Mouse (Mus musculus) forebrain, embryonic 11.5 days (tissue): ENCODE results near the gene Skil. TPM values are rescaled to one million over a fixed set of nuclear protein-coding genes. Genes with fewer than 3 reads are reported as not detected.

Experiments
- ATAC-seq: fragments of 200-750 bp; cut with Nextera tagmentation; replicated peaks from 2 replicates; pipeline ENCODE4 v1.8.0; 2017; ENCODE audit warnings: moderate TSS enrichment; ENCODE audit not compliant: low FRiP score
- DNase-seq: peaks from one replicate; pipeline ENCODE4 v3.0.0-alpha.2; 2017; ENCODE audit warnings: low spot score
- H3K27ac ChIP-seq: fragments of 300-500 bp; sonication (generic); 2 replicates; pipeline ENCODE4 v1.5.1; 2014; ENCODE audit warnings: low read depth, low read length
- H3K27me3 ChIP-seq: fragments of 300-500 bp; sonication (generic); 2 replicates; pipeline ENCODE4 v1.6.1; 2014; ENCODE audit warnings: mild to moderate bottlenecking, low read length, mixed read lengths; ENCODE audit not compliant: control insufficient read depth, insufficient read depth
- H3K36me3 ChIP-seq: fragments of 300-500 bp; sonication (generic); 2 replicates; pipeline ENCODE4 v1.6.1; 2014; ENCODE audit warnings: mild to moderate bottlenecking, low read length, moderate library complexity, mixed read lengths; ENCODE audit not compliant: control insufficient read depth, insufficient read depth
- H3K4me1 ChIP-seq: fragments of 300-500 bp; sonication (generic); replicated peaks from 2 replicates; pipeline ENCODE4 v1.6.1; 2014; ENCODE audit warnings: low read length, mixed read lengths; ENCODE audit not compliant: control insufficient read depth, insufficient read depth
- H3K4me2 ChIP-seq: fragments of 300-500 bp; sonication (generic); 2 replicates; pipeline ENCODE4 v1.6.1; 2014; ENCODE audit warnings: low read depth, mild to moderate bottlenecking, low read length, moderate library complexity, mixed read lengths; ENCODE audit not compliant: severe bottlenecking
- H3K4me3 ChIP-seq: fragments of 300-500 bp; sonication (generic); 2 replicates; pipeline ENCODE4 v1.5.1; 2014; ENCODE audit warnings: low read depth, low read length
- H3K9ac ChIP-seq: fragments of 300-500 bp; sonication (generic); 2 replicates; pipeline ENCODE4 v1.6.1; 2014; ENCODE audit warnings: low read length
- H3K9me3 ChIP-seq: fragments of 300-500 bp; sonication (generic); 2 replicates; pipeline ENCODE4 v1.6.1; 2016; ENCODE audit warnings: low read length, mixed read lengths; ENCODE audit not compliant: control insufficient read depth
- WGBS: fragments of 180-500 bp; shearing (Covaris S2); extraction: QIAGEN DNeasy Blood & Tissue Kit; methylation state at CpG from one replicate; pipeline ENCODE4 v1.1.7; 2014; 5-methylcytosine and 5-hydroxymethylcytosine counted together
- polyA plus RNA-seq: library from polyadenylated mRNA; unstranded; fragments of >200 nt; fragmentation: Nextera tagmentation; extraction: Ambion mirVana; gene quantifications from 2 replicates; pipeline ENCODE4 v1.2.1, GENCODE M21; 2014

The Skil gene
- polyA plus RNA-seq, 1 experiment from 2014 or later, result 33.5 TPM

GRCm38 (mm10) chr3:31145641-31146290 lies 50.9 kb downstream of the Skil start:
- Histone ChIP-seq H3K9ac (no peak overlapping the region), H3K27me3 (peaks cover 8% of the 10 kb centered on the region), H3K4me1 (peaks cover 2% of the 10 kb centered on the region; the same call in 1 of the 2 replicates), H3K36me3 (no peaks in the 10 kb centered on the region), H3K9me3 (no peaks in the 10 kb centered on the region), H3K4me2 (peak overlapping the region; percentile 5; the same call in 1 of the 2 replicates), H3K27ac (no peak overlapping the region), H3K4me3 (no peak overlapping the region)
- WGBS, result 14% methylated on average over 14 of the region's 14 CpGs
- peak; percentile 82 for DNase-seq
- ATAC-seq, result peak; percentile 77

GRCm38 (mm10) chr3:31148595-31148994 lies 53.7 kb downstream of the Skil start:
- Histone ChIP-seq H3K36me3 (no peaks in the 10 kb centered on the region), H3K27me3 (peaks cover 8% of the 10 kb centered on the region)

GRCm38 (mm10) chr3:31149706-31150105 lies 54.8 kb downstream of the Skil start, which contains the start of gene Cldn11:
Cldn11 (plus strand) TSS chr3:31149920.
- Histone ChIP-seq H3K4me1 (peaks cover 2% of the 10 kb centered on the region; the same call in 1 of the 2 replicates), H3K4me2 (peak within 1 kb of the TSS; percentile 88), H3K27ac (no peak within 1 kb of the TSS), H3K27me3 (peaks cover 8% of the 10 kb centered on the region), H3K9me3 (no peaks in the 10 kb centered on the region), H3K36me3 (no peaks in the 10 kb centered on the region), H3K9ac (peak within 1 kb of the TSS; percentile 43), H3K4me3 (peak within 1 kb of the TSS; percentile 34)
- peak; percentile 93 for ATAC-seq
- DNase-seq, result peak; percentile 83
- WGBS, result under 1% methylated on average over 33 of the region's 33 CpGs

More at GRCm38 (mm10) chr3:31148595-31148994, 53.7 kb downstream of the Skil start:
- no peaks in the 10 kb centered on the region for H3K9me3 ChIP-seq
- ATAC-seq (no peak), DNase-seq (no peak)
- WGBS, result 82% methylated on average over 7 of the region's 7 CpGs
- peaks cover 2% of the 10 kb centered on the region; the same call in 1 of the 2 replicates for H3K4me1 ChIP-seq
- no peak overlapping the region for H3K27ac ChIP-seq
- no peak overlapping the region for H3K9ac ChIP-seq
- H3K4me2 ChIP-seq, result no peak overlapping the region
- no peak overlapping the region for H3K4me3 ChIP-seq

- Histone ChIP-seq H3K9me3 (no peaks in the 10 kb centered on the region), H3K36me3 (no peaks in the 10 kb centered on the region), H3K27me3 (peaks cover 8% of the 10 kb centered on the region), H3K27ac (no peak overlapping the region), H3K9ac (no peak overlapping the region), H3K4me2 (no peak overlapping the region), H3K4me3 (no peak overlapping the region), H3K4me1 (peaks cover 2% of the 10 kb centered on the region; the same call in 1 of the 2 replicates)
- DNase-seq (no peak), ATAC-seq (no peak)
- WGBS, result 75% methylated on average over 6 of the region's 6 CpGs
These were observed 57.2 kb downstream of the Skil start for GRCm38 (mm10) chr3:31152108-31152507.

DNA sequence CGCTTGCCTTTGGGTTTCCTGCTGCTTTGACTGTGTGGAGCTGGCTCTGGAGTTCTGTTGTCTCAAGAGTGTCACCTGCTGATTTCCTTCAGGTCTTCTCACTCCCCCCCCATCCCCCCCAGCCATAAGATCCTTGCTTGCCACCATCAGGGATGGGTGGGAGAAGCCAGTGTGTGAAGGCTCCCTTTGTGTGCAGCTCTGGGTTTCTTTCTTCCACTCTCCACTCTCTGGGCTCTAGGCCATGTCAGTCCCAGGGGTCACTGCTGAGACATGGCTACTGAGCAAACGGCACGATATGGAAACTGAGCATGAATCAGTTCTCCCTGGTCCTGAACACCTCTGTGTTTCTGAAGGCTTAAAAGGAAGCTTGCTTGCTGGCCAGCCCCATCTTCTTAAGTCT lies 61.3 kb downstream of the Skil start:
- Histone ChIP-seq H3K9ac (no peak overlapping the region), H3K36me3 (no peaks in the 10 kb centered on the region), H3K4me3 (no peak overlapping the region), H3K27ac (no peak overlapping the region), H3K9me3 (no peaks in the 10 kb centered on the region), H3K4me1 (0 out of 2 replicates have a peak, but pooled peaks cover 1% of the 10 kb centered on the region), H3K27me3 (no peaks in the 10 kb centered on the region), H3K4me2 (no peak overlapping the region)
- ATAC-seq (no peak), DNase-seq (no peak)
- 51% methylated on average over 3 of the region's 3 CpGs for WGBS

- no peak for ATAC-seq
These were observed 62.9 kb downstream of the Skil start for GRCm38 (mm10) chr3:31157776-31158175.

GRCm38 (mm10) chr3:31160046-31160445 lies 65.2 kb downstream of the Skil start:
- no peak overlapping the region for H3K4me3 ChIP-seq
- no peaks in the 10 kb centered on the region for H3K9me3 ChIP-seq
- H3K9ac ChIP-seq, result no peak overlapping the region
- DNase-seq (no peak), ATAC-seq (no peak)
- 89% methylated on average over 10 of the region's 10 CpGs for WGBS
- H3K36me3 ChIP-seq, result no peaks in the 10 kb centered on the region
- no peaks in the 10 kb centered on the region for H3K27me3 ChIP-seq
- no peak overlapping the region for H3K27ac ChIP-seq
- H3K4me1 ChIP-seq, result 0 out of 2 replicates have a peak, but pooled peaks cover 2% of the 10 kb centered on the region
- H3K4me2 ChIP-seq, result no peak overlapping the region

More at GRCm38 (mm10) chr3:31157776-31158175, 62.9 kb downstream of the Skil start:
- H3K9ac ChIP-seq, result no peak overlapping the region
- no peak for DNase-seq
- 0 out of 2 replicates have a peak, but pooled peaks cover 2% of the 10 kb centered on the region for H3K4me1 ChIP-seq
- 91% methylated on average over 15 of the region's 15 CpGs for WGBS
- no peaks in the 10 kb centered on the region for H3K27me3 ChIP-seq
- H3K9me3 ChIP-seq, result no peaks in the 10 kb centered on the region
- no peak overlapping the region for H3K4me2 ChIP-seq
- H3K36me3 ChIP-seq, result no peaks in the 10 kb centered on the region
- no peak overlapping the region for H3K27ac ChIP-seq
- no peak overlapping the region for H3K4me3 ChIP-seq

- Histone ChIP-seq H3K9me3 (no peaks in the 10 kb centered on the region), H3K36me3 (no peaks in the 10 kb centered on the region), H3K4me3 (no peak overlapping the region), H3K9ac (no peak overlapping the region), H3K27ac (no peak overlapping the region), H3K27me3 (no peaks in the 10 kb centered on the region), H3K4me1 (peaks cover 5% of the 10 kb centered on the region; the same call in 1 of the 2 replicates), H3K4me2 (no peak overlapping the region)
- DNase-seq (no peak), ATAC-seq (no peak)
- WGBS, result 27% methylated on average over 6 of the region's 6 CpGs
These were observed 66.5 kb downstream of the Skil start for GRCm38 (mm10) chr3:31161336-31161735.

DNA sequence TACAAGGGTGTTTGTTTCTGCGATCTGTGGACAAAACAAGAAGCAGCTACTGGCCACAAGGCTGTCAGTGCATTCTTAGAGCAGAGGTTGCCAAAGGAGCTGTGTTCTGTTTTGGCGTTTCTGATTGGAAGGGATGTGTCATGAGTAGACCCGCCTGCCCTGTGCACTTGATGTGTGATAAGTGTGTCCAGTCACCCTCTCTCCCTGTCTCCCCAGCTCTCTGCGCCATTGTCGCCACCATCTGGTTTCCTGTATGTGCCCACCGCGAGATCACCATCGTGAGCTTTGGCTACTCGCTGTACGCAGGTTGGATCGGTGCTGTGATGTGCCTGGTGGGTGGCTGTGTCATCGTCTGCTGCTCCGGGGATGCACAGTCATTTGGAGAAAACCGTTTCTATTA lies 68.0 kb downstream of the Skil start:
- 90% methylated on average over 14 of the region's 14 CpGs for WGBS
- Histone ChIP-seq H3K4me2 (no peak overlapping the region), H3K4me3 (no peak overlapping the region), H3K9ac (no peak overlapping the region), H3K36me3 (no peaks in the 10 kb centered on the region), H3K9me3 (no peaks in the 10 kb centered on the region), H3K4me1 (peaks cover 7% of the 10 kb centered on the region; the same call in 1 of the 2 replicates), H3K27ac (no peak overlapping the region), H3K27me3 (no peaks in the 10 kb centered on the region)
- DNase-seq (no peak), ATAC-seq (no peak)
